Mouse (Mus musculus) c-Kit-positive CD71-positive TER-119-negative erythroid progenitor cells, embryonic 14.5 days (primary cell): Measurements from ENCODE around the gene Tjp2.

Experiments used
- DNase-seq: peaks from one replicate; pipeline ENCODE4 v3.0.0-alpha.2; 2013; ENCODE audit warnings: low read depth

The Tjp2 gene

DNA sequence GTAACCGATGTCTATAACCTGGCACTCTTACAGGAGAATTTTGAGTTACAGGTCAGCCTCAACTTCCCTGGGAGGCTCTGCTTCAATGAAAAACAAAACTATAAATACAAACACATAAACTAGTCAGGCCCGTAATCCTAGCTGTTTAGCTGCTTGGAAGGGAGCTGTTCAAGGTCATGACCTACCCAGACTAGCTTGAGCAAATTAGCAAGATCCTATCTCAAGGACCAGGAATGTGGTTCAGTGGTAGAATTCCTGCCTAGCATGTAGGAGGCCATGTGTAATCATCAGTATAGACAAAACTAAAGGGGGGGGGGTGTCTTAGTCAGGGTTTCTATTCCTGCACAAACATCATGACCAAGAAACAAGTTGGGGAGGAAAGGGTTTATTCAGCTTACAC, 46.7 kb downstream of the Tjp2 start:
- no peak for DNase-seq

DNA sequence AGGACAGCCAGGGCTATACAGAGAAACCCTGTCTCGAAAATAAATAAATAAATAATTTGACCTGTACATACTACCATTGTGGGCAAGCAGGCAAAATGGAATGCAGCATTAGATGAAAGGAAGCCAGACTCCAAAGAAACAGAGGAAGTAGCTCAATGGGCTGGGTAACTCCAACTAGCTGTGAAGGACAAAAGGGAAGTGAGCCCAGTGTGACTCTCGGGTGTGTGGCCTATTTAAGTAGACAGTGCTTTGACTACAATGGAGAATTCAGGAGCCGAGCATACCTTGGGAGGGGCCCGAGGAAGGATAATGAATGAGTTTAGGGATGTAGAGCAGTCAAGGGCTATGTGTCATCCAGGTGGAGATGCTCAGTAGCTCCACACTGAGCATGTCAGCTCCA, 48.1 kb downstream of the Tjp2 start:
- DNase-seq, result no peak

DNA sequence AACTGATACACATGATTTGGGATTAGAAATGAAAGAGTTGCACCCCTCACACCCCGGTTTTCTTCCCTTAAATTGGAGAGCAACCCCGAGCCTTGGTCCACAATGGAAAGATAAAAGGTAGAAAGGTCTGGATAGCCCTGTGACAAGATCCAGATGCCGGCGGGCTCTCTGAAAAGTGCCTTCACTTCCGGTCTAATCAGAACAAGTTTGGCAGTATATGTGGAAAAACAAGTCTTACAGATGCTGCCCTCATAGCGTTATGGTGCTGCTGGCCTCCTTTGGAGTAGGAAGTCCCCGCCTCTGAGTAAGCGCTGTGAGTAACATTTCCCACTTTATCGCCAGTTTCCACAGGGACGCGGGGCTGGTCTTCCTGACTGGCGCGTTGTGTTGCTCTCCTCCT, 49.9 kb downstream of the Tjp2 start:
- no peak for DNase-seq

DNA sequence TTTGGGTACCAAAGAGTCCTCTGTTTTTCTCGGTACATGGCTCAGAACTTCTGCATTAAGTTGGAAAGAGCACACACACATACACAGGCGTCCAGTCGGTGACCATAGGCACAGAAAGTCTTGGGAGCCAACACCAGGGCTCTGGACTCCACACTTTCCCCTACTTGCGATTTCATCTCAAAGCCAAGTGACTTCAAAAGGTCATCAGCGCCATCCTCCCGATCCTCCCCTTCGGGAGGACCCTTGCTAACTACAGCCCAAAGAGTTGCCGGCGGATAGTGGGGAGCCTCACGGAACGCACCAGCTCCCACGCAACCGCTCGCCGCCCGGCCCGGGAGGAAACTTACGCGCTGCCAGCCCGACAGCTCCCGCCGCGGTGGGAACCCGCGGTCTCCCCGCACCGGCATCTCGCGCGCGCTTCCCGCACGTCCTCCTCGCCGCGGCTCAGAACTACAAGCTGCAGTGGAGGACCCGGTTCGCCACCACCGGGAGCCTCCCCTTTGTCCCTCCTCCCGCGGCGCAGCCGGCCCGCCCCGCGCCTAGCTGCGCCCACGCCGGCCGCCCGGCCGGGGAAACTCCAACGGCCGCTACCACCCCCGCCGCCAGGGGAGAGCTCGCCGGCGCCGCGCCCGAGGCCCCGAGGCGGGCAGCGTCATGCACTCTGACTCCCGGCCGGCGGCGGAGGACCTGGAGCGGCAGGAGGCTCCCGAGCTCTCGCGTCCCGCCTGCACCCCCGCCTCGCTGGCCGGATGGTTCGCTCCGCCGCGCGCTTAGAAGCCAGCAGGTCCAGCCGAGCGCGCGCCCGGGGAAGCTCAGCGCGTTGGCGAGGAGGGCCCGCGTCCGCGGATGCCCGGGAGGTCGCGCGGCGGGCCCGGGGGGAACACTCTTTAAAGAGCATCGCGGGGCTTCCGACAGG, 51.0 kb downstream of the Tjp2 start:
- DNase-seq, result peak; percentile 50

DNA sequence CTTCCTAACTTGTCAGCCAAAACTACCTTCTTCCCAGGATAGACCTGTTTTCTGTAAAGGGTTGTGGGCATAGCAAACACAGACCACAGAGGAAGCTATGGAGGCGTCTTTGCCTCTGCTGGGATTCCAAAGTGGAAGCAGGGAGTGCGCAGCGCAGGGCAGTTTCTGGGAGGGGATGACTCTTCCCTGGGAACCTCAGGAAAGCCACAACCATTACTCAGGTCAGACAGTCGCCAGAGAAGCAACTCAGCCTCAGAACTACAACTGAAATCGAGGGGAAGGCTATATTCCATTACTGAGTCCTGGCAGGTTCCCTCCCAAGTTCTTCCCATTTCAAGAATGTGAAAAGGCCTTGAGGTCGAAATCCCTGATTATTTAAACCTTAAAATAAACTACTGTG, 51.8 kb downstream of the Tjp2 start:
- no peak for DNase-seq

DNA sequence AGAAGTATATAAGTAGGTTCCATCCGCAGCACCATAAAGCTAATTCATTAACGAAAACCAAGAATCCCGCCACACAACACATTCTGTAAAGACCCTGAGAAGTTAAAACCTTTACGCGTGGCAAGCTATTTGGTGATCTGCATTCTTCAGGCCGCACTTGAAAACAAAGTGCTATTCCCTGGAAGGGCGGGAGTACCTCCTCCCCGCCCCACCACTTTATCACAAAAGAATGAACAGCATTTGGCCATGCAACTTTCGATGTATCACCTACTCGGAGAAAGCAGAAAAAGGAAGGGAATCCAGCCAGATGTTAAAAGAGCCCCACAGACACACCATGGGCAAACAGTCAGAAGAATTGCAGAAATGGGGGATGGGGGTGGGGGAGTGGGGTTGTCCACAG, 56.3 kb downstream of the Tjp2 start:
- no peak for DNase-seq

DNA sequence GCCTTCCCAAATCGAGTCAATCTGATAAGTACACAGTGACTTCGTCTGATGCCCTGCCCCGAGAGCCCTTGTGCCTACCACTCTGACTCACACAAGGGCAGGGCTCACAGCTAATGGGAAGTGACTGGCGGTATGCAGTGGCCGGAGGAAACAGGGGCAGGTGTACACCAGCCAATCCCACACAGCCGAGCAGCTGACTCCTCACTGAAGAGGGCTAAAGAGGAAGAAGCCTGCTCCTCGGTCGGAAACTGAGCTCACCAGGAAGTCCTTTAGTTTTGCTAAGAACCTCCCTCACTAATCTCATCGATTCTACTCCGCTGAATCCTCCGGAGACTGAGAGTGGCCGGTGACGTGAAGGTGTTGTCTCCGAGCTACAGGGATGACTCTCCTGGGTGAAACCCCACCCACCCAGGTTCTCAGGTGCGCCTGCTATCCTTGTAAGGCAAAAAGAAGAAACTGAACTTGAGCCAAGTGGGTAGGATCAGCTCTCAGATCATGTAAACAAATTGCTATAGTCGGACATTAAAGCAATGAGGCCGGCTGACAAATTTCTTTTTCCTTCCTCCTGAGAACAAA, 58.2 kb downstream of the Tjp2 start:
- DNase-seq, result no peak

DNA sequence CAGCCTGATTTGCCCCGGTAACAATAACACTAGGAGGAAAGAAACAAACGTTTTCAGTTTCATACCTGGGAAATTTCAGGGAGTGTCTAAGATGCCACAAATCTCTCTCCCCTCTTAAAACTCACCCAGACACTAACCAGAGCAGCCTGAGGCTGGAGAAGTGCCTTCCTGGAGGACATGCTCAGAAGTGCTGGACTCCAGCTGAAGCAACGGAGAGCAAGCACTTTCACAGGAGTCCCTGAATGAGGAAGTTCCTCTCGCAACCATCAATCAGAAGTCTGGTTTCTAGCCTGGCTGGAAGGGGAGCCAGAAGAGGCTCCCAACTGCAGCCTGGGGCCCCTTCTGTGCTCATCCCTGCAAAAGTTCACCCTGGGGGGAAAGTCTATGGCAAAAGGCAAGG, 60.9 kb downstream of the Tjp2 start:
- no peak for DNase-seq

DNA sequence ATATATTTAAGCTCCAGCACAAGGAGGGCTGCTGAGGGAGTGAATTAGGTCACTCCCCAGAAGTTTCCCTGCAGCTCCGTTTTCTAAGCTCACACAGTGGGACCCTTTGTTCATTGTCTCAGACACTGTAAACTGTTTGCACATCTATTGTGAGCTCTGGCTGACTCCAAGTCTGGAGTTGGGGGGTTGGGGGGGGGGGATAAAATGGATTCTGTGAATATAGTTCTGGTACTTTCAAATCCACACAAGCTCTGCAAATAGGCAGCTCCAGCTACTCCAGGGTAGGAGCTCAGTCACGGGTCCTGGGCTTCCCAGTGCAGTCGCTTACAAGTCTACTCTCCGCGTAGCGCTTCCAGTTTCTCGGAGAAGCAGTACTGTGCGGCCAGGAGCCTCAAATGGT, 64.4 kb downstream of the Tjp2 start:
- DNase-seq, result no peak

DNA sequence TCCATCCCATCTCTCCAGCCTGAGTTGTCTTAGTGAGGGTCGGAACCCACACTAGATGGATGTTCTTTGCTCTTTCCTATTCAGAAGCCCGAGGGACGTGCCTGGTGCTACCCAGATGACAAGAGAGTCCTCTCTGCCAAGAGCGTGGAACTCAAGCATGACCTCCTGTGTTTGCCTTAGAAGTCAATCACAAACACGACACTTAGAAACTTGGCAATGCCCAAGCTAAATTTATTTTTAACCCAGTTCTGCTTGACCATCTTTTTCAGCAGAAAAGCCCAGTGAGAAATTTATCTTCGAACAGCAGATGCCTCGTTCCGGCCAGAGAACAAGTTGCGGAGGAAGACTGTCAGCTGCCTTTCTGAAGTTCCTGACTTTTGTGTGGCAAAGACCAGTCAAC, 65.1 kb downstream of the Tjp2 start:
- no peak for DNase-seq

DNA sequence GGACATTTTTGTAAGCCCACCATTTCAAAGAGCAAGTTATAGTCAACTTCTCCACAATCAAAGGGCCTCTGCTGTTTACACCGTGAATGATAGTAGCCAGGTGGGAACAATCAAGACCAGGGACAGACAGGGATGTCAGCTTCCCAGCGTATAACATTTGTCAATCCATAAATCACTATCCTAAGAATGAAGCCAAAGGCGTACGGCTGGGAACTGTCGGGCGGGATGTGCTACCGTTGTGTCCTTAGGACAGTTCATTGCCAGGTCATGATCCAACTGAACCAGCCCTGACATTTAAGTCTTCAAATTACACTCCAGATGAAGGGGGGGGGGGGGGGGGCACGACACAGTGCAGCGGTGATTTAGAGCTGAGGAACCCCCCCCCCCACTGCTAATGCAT, 65.5 kb downstream of the Tjp2 start:
- DNase-seq, result no peak

DNA sequence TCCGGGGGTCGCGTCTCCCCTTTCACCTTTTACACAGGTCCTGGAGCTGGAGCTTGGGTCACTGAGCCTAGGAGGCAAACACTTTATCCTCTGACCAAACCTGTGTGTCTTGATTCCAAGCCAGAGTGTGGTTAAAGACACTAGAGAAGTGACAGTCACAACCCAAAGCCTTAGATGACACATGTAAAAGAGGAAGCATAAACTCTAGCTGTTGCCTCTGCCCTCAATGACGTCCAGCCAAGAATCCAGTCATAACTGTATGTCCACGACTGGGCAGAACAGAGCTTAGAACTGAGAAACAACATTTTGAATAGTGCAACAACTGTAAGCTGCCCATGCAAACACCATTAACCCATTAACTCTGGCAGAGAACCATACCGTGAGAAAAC, 68.8 kb downstream of the Tjp2 start:
- no peak for DNase-seq

DNA sequence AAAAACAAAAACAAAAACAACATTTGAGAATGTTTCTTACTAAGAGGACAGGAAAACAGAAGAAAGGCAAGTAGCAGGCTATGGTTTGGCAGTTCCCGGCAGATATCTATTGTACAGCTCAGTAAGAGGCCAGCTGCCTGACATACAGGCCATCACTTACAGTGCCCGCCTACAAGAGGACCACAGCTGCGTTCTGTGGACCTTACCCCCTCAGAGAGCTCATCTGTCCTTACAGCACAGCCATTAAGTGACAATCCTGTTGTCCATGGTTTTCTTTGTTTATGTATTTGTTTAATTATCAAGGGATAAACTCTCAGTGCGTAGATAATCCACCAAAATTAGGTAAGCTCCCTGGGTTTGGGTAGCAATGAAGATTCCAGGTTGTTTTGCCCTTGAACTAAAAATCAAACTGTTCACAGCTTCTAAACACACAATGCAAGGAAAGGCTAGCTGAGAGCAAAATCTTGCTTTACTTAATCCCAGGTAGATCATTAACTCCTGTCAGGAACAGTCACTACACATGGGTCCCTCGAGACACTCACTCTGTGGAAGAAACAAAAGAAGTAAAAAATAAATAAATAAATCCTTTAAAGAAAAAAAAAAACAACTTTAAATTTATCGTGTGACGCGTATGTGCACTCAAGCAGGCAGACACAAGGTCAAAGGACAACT, 69.3 kb downstream of the Tjp2 start:
- no peak for DNase-seq

DNA sequence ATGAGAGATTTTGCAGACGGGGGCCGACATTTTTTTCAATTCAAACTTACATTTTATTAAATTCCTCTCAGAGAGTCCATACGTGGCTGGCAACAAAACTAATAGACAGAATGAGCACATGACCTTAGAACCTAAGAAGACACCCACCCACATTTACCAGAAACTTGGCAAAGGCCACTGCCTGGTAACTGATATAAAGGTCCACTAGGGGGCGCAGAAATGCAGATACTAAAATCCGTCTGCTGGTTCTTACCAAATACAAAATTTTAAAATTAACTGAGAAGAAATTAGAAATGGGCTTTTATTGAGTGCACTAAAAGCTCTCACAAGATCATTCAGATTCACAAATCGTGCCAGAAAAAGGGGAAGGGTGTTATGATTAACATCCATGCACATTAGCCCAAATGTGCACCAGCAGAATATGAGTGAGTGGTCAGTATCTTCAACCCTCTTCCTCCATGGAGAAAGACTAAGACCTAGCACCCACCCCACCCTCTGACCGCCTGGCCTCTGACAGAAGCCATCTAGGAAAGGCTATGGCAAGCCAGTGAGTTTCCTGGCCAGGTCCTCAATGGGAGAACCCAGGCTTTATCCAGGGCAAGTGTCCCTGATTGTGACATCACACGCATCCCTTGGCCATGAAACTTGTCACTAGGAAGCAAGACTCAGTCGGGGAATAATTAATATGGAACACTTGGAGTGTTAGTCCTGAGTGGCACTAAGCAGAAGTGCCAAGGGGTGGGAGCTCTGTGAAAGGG, 71.4 kb downstream of the Tjp2 start:
- no peak for DNase-seq

DNA sequence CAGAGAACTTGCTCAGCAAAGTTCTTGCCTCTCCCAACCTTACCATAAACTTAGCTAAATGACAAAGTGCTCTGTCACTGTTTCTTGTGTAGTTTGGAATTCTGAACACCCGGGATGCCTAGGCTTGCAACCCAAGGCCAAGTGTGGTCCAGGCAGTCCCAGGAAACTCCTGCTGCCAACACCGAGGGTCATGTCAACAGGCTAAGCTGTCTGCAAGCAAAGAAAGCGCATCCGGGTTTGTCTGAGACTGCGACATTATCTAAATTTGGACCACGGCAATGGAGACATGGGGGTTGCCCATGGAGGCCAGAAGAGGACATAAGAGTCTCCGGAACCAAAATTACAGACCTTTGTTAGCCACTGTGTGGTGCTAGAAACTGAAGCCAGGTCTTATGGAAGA, 80.8 kb downstream of the Tjp2 start:
- no peak for DNase-seq

DNA sequence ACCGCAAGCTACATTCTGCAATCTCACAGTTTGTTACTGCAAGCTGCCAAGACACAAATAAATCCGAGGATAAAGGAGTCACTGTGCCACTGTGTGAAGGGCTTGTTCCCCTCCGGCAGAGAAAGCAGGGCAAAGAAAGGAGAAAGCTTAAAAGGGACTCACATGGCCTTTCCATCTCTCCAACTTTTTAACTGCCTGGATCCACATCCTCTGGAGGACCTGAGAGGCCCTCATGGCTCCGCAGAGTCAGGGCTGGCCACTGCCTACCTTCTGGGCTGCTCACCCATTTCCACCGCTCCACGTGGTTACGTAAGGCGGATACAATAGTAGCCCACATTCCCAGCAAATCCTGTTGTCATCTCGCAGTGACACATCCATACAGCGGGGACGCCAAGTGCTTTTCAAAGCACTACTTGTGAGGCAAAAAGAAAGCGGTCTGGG, 82.2 kb downstream of the Tjp2 start:
- no peak for DNase-seq

DNA sequence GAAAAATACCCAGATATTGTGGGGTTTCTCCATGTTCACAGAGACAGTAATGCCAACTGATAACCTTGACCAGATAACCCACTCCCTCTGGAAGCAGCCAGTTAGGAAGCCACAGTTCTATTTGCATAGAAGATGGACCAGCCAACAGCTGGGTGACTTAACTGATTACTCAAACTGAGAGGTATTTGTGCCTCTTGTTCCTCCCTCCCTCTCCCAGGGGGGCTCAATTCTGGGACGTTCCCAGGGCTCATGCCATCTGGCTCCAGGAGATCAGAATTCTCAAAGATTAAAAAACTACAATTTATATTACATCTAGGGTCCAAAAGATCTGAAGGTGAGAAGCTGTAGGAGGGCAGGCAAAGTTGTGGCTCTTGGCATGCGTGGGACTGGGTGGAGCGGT, 84.5 kb downstream of the Tjp2 start:
- DNase-seq, result no peak

DNA sequence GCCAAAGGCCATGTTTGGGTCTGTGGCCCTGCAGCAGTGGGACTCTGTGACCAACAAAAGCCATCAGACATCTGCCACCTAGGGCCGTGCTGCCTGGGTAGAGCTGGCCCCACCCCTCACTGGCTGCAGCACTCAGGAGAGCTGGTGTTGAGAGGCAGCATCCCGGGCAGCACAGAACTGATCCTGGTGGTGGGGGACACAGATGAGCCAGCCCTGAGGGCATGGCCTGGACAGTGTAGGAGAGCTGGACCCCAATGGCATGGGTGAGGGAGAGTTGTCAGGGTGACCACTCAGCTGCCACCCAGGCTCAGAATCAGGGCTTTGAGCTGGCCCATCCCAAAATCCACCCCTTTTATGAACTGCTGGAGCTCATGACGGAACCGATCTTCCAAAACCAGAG, 87.4 kb downstream of the Tjp2 start:
- DNase-seq, result no peak

DNA sequence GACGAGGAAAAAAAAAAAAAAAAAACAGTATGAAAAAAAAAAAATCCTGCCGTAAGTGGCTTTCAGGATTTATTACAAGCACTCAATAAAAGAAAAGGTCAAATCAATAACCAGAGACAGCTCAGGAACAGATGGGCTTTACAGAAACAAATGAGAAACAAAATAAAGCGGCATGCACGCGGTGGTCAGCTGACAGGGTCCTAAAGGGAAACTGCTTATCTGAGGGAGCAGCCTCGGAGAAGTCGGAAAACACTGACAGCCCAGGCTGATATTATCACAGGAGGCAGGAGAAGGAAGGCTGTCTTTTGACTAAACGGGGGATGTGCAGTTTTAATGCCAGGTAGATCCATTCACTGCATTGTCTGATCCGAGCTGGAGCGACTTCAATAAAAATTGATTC, 89.8 kb downstream of the Tjp2 start:
- DNase-seq, result no peak

DNA sequence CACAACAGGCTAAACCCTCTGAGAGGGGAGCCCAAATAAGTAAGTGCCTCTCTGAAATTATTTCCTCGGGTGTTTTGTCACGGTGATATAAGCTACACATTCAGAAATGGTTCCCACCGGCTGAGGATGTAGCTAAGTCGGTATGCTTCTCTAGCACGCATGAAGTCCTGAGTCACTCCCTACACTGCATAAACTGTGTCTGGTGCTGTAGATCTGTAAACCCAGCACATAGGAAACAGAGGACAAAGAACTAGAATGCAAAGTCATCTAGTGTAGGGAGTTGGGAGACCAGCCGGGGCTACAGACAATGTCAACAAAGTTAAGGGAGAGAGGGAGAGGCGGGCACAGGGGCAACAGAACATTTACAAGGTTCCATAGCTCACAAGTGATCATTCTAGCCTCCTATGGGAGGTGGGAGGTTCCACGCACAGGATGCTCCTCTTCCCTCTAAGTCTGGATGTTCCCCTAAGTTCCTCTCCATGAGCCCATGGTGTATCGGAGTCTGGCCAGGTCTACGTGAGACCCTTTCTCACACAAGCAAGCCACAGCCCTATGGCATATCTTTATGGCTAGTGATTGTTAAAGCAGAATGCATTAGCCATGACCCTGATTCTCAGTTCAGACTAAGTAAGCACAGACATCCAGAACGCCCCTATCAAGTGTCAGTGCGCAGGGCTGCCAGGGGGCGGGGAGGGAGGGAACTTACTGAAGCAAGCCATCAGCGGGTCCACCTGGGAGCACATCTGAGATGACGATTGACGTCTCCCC, 90.5 kb downstream of the Tjp2 start:
- DNase-seq, result no peak

DNA sequence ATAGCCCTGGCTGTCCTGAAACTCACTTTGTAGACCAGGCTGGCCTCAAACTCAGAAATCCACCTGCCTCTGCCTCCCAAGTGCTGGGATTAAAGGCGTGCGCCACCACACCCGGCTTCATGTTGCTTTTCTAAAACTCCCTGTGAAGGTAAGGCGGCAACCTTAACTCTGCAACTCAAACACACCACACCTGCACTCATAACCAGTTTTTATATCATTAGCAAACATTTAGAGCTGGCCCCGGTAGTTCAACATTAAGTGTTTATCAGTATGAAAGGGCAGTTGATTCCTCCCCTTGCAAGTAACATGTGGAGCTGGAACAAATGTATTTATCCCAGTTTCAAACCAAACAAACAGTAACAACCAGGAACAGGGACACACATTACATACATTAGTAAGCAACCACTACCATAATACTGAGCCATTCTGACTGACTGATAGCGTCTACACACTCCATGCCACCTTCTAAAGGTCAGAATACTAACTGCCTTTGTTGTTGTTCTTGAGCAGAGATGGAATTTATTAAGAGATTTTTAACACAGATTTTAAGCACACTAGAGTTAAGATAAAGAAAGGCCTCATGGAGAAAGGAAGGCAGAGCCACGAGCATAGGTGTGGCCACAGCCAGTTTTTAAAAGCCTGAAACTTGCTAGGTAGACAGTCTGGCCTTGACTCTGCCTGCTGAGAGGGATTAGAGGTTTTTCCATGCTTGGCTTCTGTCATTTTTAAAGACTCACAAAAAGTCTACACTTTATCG, 101.1 kb downstream of the Tjp2 start:
- no peak for DNase-seq
